Mouse (Mus musculus) megakaryocyte, adult 5-6 weeks (primary cell): ENCODE data around the gene Ccdc190. TPM values are rescaled to one million over a fixed set of nuclear protein-coding genes. Genes with fewer than 3 reads are reported as not detected.

Source experiments
- ATAC-seq: 2 replicates; pipeline ENCODE4 v1.8.0; 2016; ENCODE audit warnings: mild to moderate bottlenecking, inconsistent platforms; ENCODE audit not compliant: poor library complexity, severe bottlenecking
- total RNA-seq, 2 experiments: library from RNA; stranded (forward) in 1 of 2; stranded (reverse) in 1 of 2; fragments of 153-499, 151-499 nt in 1 of 2; fragments of 221-1000, 200-1000 nt in 1 of 2; gene quantifications; 2 replicates each; pipeline versions ENCODE4 v1.2.3 to v1.2.4; 2015 to 2017

The Ccdc190 gene
- total RNA-seq, 2 experiments from 2014 or later: not detected

DNA sequence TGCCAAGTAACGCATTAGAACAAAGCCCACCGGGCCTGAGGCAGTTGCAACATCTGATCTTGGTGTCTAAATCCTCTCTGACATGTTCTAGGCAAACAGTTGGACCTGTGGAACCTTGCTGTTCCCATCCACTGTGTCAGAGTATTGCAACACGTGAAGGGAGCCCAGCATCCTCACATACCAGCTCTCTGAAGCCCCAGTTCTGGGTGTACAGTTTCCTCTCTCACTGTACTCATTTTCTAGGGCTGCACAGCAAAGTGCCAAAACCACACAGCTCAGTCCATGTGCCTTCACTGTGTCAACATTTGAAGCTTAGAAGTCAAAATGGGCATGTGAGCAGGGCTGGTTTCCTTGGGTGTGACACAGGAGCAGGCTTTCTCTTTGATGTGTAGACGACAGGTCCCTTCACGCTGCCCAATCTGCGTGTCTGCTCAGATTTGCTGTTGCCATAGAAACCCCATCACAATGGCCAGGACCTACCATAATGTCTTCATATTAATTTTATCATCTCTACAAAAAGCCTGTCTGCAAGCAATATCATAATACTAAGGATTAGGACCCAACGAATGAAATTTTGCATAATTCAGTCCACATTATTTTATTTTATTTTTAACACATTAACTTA lies 3.8 kb downstream of the Ccdc190 start:
- no peak for ATAC-seq

DNA sequence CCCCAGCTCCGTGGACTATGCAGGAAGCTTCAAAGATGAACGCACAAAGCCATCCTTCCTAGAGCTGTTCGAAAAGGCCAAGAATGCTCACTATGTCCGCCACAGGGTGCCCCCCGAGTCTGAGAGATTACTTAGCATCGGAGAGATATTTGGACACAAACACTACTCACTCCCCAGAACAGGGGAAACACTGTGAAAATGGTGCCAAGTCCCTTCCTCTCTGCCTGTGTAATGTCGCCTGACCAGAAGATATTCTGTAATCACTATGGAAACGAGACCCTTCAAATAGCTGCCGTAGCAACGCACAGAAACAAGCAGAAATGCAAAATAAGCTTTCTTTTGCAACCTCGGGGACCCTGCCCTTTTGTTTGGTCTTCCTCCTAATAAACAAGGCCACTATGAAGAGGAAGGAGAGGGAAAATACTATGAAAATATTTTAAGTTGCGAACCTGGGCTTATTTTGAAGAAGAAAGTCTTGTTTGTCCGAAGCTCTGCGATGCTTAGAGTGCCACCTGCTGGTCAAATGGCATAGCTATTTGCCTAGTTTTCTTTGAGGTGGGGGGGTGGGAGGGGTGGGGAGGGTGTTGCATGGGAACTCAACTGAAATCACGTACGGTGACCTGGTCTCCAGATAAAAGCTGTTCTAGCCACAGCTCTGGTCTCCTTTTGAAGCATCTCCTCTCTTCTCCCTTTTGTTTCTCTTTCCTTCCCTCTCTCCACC lies 5.7 kb downstream of the Ccdc190 start:
- ATAC-seq: peak; percentile 56; the same call in 1 of the 2 replicates

DNA sequence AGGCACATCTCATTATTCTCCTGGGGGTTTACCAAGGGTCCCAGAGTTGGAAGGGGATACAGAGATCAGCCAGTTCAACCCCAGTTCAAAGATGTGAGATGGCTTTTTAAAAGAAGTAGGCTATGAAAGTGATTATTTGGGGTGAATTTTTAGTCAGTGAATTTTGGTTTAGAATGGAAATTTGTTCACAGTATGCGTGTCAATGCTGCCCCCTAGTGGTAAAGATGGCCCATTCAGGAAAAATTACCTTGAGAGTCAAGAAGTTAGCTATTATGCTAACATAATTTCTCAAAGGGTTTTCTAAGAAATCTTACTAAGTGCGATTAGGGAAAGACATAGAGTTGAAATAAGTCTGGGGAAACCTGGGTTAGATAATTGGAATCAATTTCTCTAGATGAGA lies 10.9 kb downstream of the Ccdc190 start:
- ATAC-seq: peak; percentile 67

DNA sequence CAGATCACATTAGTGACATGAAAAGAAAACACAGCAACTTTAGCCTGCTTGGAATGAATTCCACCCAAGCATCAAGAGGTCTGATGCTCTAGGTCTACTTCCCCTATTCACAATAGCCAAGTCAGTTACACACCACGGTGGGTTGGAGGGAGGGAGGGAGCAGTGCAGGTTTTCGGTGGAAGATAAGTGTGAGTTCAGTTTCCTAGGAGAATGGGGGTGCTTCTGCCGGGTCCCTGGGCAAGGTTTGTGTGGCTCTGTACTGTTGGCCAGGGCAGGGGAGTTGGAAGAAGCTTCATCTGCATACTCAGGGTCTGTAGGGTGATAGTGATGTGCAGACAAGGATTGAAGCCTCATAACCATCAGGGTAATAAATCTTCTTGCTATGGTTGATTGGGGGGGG lies 17.6 kb downstream of the Ccdc190 start:
- no peak for ATAC-seq

DNA sequence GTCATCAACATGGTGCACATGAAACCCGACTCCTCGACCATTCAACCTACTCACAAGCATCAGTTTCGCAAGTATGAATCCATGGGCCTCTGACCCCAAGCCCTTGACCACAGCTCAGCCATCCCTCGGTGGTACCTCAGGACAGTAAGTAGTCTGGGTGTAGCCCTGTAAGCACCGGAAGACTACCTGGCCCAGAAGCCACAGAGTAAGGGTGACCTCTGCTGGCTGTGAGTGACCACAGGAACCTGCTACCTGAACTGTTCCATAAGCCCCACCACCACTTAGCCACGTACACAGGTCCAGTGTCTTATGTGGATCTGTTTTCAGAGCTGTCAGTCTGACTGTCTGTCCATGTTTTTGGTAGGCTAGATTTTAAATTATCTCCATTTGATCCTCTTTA lies 19.2 kb downstream of the Ccdc190 start:
- 0 out of 2 replicates have a peak, but pooled peaks have one; percentile 38 for ATAC-seq

DNA sequence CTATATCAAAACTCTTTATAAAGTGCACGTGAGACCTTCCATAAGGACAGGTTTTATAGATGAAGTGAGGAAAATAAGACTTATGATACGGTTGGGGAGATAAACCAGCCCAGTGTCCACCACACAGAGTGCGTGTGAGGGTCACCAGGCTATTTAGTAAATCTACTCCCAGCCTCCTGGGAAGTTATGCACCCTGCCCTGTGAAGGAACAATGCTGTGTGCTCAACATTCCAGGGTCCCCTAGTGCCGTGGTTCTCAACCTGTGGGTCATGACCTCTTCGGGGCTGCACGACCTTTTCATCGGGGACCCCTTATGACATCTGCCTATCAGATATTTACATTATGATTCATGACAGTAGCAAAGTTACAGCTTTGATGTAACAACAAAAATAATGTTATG lies 19.8 kb downstream of the Ccdc190 start:
- no peak for ATAC-seq

DNA sequence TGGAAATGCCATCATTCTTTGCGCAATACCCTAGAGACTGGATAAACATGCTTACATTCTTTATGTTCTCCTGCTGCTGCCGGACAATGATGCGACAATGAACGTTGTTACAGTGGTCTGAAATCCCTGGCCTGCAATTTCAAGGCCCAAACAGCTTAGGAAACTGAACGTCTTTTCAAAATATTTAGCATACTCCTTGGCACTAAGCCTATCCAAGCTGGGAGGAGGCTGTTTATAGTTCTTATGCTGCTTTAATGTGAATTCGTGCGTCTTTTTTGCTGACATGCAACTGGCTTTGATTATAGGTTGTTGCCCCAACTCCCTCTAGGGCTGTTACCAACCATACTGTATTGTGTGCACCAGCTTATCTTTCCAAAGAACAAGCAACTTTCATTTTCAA lies 20.4 kb downstream of the Ccdc190 start:
- no peak for ATAC-seq

DNA sequence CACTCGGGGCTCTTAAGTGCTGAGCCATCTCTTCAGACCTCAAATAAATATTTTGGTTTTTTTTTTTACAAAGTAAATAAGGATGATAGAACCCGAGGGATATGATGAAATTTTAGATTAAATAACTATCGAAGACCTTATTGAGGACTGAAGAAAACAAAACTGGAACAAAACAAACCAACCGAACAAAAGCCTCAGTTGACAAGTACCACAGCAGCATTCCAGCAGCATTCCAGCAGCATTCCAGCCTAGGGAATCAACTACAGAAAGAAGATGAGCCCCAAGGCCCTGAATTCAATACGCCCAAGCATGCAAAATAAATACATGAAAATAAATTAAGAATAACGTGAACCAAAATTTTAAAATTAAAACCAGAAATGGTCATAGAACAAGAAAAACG lies 21.5 kb downstream of the Ccdc190 start:
- no peak for ATAC-seq

DNA sequence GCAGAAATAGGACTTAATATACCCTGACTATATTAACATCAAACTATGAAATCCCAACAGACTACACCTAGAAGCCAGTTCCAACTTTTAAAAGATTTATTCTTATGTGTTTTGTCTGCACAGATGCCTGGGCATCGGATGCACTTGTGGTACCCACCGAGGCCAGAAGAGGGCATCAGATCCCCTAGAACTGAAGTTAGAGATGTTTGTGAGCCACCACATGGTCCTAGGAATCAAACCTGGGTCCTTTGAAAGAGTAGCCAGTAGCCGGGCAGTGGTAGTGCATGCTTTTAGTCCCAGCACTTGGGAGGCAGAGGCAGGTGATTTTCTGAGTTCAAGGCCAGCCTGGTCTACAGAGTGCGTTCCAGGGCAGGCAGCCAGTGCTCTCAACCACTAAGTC lies 22.2 kb downstream of the Ccdc190 start:
- ATAC-seq: peak; percentile 54; the same call in 1 of the 2 replicates

DNA sequence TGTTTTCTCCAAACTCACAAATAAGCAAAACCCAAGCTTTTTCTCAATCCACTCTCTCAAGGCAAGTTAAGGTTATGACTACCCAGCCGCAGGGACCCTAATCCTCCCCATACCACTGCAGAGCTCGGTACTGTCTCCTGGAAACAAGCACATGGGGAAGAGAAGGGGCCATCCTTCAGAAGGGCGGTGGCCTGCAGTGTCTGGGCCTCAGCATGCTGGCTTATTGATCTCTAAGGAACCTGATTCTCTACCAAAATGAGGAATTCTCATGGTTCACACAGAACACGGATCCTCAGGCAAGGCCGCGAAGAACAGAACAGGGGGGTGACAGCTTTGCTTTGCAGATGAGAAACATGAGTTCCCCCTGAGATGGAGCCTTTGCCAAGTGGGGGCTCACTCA lies 23.1 kb downstream of the Ccdc190 start:
- no peak for ATAC-seq

DNA sequence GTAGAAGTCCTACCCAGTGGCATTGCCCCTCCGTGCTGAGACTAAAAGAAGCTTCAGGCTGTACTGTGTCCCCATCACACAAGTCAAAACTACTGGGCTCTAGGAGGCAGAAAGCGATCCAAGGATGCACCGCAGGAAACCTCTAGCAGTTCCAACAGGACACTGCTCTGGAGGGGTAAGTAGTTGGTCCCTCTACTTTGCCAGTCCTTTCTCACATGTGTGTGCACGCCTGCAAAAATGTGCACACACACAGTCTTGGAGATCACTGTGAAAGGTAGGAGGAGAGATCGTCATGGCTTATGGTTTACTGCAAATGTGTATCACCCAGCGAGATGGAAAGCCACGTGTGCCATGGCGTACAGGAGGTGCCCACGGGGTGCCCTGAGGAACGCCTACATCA lies 24.2 kb downstream of the Ccdc190 start:
- no peak for ATAC-seq

DNA sequence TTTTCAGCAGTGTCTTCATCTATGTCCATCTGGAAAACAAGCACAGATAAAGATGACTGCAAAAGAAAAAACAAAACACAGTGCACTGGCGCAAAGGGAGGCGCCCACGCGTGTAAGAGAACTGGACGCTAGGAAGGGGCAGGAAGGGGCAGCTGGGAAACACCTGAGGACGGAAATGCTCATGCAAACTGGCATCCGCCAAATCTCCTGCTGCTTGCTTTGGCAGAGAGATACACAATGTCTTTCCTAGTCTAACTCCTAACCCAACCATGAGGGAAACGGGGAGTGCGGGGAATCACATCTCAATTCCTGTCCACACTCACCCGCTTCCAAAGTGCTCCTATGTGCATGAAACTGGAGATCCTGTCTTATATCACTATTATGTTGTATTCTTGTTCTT lies 24.7 kb downstream of the Ccdc190 start:
- no peak for ATAC-seq

DNA sequence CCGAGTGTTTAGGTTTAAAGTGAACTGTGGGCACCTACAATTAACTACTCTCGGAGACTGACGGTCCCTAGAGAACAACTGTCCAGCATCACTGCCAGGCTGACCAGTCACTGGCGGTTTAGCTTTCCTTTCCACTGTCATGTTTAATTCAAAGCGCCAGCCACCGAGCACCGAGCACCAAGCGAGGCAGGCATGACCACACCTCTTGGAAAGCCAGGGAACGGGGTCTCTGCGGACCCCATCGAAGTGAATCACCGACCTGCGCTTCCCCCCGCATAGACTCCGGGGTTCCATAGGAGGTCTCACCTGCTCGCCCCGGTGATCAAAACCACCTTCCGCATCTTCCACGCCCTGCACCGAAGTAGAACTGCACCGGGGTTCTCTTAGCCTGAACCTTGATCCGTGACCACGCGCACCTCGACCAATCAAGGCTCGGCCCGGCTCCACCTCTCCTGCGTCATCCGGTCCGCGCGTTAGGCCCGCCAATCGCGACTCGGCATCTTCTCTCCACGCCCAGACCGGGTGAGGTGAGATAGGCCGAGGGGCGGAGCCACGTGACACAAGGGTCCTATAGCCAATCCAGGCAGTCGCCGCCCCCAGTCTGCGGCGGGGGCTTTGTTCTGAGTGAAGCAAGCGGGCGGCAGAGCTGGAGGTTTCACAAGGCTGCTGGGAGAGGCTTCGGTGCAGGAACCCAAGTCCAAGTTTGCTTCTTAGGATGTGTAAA lies 40.5 kb downstream of the Ccdc190 start, which contains the start of gene Hsd17b7:
Gene Hsd17b7, minus strand, starts transcription at position 450 of the 724 bp plus-strand sequence.
- ATAC-seq: peak; percentile 95

DNA sequence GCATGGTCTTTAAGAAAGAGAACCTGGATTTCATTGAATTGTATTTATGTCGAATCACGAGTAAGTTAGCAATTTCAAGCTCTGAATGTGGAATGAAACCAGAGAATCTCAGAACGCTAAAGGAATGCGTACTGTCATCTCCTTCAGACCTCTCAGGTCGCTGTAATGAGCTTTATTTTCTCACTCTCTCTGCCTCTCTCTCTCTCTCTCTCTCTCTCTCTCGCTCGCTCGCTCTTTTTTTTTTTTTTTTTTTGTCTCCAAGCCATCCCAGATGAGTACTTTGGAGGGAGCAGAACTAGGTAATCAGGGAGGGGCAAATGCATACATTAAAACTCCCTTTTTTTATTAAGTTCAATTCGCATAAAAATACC lies 41.1 kb downstream of the Ccdc190 start:
- ATAC-seq: no peak

DNA sequence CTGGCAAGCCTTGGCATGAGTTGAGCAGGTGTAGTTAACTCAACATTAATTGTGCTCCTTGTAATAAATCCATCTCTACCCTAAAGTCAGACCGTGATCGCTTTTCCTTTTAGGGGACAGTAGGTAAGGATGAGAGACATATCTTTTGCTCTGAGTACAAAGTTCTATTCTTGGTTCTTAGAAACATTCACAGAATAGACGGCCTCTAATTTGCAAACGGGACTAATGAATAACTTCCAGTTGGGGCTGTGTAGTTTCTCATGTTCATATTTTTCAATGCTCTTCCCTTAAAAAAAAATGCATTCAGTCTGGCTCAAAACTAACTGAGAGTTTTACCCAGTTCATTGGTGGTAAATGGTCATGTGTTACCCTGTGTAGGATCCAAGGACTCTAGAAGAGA lies 42.5 kb downstream of the Ccdc190 start:
- ATAC-seq: no peak

DNA sequence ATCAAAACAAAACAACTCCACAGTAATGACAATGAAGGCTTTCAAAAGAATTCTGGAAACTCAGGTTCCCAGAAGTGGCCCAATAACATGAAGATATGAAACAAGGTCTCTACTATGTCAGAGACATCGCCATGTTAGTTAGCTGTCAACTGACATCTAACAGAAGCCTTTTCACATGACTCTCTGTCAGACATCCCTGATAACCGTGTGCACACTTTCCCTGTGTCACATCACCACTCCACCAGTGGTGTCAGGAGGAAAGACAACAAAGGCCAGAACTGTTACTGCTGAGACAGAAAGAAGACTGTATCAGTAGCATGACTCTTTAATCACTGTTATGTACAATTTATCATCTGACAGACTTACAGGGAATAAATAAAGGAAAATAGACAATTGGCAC lies 43.5 kb downstream of the Ccdc190 start:
- no peak for ATAC-seq

DNA sequence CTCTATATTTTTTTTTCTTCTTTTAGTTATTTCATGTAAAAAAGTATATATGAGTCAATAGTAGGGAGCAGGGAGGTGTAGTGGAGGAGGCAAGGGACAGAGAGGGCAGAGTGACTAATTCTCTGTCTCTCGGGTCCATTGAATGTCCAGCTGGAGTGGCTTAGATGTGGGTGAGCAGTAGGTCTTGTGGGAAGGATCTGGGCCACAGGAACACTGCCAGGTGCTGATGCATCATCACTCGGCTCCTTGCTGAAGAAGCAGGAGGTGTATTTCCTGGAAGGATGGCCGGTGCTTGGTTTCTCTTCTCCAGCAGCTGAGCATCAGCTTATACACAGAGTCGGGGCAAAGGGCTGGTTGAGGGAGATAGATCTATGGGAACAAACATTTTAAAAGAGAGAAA lies 49.2 kb downstream of the Ccdc190 start:
- no peak for ATAC-seq

Other genes starting within 250 kb of the Ccdc190 start
- gene Rgs4, start 181.0 kb upstream of the Ccdc190 start, total RNA-seq (2015): not detected in 2 replicates
- 0.04 TPM in 1 of 2 replicates, not detected in the other for gene Rgs4, start 181.0 kb upstream of the Ccdc190 start, total RNA-seq (2017)
- 2.8 and 2.9 TPM in 2 replicates for gene Hsd17b7, start 40.6 kb downstream of the Ccdc190 start, total RNA-seq (2015)
- 2.0 and 4.4 TPM in 2 replicates for gene Hsd17b7, start 40.6 kb downstream of the Ccdc190 start, total RNA-seq (2017)
- not detected in 2 replicates for gene Ddr2, start 182.1 kb downstream of the Ccdc190 start, total RNA-seq (2015)
- 0.15 TPM in 1 of 2 replicates, not detected in the other for gene Ddr2, start 182.1 kb downstream of the Ccdc190 start, total RNA-seq (2017)
- 57.7 and 66.6 TPM in 2 replicates for gene Uap1, start 246.3 kb downstream of the Ccdc190 start, total RNA-seq (2015)
- gene Uap1, start 246.3 kb downstream of the Ccdc190 start, total RNA-seq (2017): 58.5 and 79.1 TPM in 2 replicates